Mouse (Mus musculus) frontal cortex, adult 2 months (tissue): ENCODE measurements around the gene Hecw2. TPM values are rescaled to one million over a fixed set of nuclear protein-coding genes. Genes with fewer than 3 reads are reported as not detected.

Experiments used
- DNase-seq, 2 experiments: peaks; one replicate each; pipeline ENCODE4 v3.0.0; 2022; ENCODE audit warnings: low spot score in 1 of 2; ENCODE audit errors: extremely low spot score in 1 of 2
- polyA plus RNA-seq: library from polyadenylated mRNA; depleted of rRNA; stranded (reverse); fragments of >200 nt; gene quantifications from 2 replicates; pipeline ENCODE4 v1.2.3, GENCODE M21; 2012

The Hecw2 gene
- polyA plus RNA-seq, 1 experiment: 8.3 TPM

DNA sequence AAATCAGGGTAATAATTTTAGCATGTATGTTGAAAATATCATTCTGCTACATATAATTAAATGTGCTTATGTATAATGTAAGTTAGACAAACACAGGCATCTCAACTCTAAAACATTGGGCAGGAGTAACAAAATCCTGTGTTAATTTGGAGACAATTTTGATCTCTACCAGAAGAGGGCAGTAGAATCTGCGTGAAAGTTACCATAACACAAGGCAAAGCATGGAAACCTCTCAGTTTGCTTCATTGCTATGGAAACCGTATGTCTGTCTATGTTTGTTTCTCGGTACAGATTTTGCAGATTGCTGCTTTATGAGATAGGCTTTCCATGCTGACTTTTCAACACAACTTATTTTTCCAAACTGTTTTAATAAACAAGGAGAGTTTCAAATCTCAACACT lies 285.9 kb downstream of the Hecw2 start:
- DNase-seq: peak; percentile 33 to 88

- DNase-seq: no peak
Measured at GRCm38 (mm10) chr1:53906175-53906574, 288.8 kb downstream of the Hecw2 start.

DNA sequence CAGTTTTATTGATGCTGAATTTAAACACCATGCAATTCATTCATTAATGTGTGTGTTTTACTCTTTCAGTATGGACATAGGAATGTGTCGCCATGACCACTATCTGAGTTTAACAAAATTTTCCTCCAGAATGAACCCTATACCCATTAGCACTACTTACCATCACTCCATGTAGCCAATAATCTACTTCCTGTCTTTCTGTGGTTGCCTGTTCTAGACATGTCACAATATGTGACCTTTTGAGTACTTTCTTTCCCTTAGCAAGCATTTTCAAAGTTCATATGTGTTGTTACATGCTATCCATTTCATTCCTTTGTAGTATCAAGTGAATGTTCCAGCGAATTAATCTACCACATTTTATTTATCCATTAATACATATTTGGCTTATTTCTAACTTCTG lies 294.6 kb downstream of the Hecw2 start:
- no peak for DNase-seq

- DNase-seq: peak in 1 of 2 experiments; percentile 11
Measured at GRCm38 (mm10) chr1:53894299-53894698, 300.7 kb downstream of the Hecw2 start.

DNA sequence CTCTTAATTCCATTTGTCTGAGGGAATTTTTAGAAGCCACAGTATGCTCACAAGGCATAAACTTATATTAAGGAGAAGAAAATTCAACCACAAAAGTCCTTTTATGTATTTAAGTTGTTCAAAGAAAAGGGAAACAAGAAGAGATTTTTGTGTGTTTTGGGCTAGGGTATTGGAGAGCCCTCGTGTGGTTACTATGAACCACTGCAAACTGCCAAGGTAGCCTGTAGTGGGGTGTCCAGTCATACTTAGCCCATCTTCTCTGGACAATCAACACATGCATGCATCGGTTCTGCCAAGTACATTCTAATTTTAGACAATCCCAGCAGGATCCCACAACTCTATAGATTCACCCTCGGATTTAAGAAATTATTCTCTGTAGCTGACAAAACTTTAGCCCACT lies 304.6 kb downstream of the Hecw2 start:
- peak in 1 of 2 experiments; percentile 27 for DNase-seq

GRCm38 (mm10) chr1:53889806-53890205 lies 305.2 kb downstream of the Hecw2 start:
- no peak for DNase-seq

DNA sequence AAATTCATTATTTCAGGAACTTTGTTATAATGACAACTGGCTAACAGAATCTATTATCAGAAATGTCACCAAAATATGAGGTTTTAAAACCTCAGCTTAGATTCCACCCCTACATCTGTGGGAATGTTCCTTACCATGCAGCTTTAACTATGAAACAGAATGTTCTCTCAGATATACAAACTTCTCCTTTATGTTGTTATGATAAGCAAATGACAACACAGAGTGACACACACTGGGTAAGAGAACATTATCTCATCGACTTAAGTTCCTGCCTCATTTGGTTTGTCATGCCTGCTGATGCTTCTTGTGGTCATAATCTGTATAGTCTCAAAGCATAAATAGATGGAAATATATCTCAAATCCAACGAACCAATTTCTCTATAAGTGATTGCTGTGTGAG lies 312.5 kb downstream of the Hecw2 start:
- no peak for DNase-seq

- DNase-seq: no peak
Measured at GRCm38 (mm10) chr1:53875919-53876318, 319.0 kb downstream of the Hecw2 start.

- DNase-seq: no peak
Measured at GRCm38 (mm10) chr1:53867316-53867715, 327.7 kb downstream of the Hecw2 start.

GRCm38 (mm10) chr1:53866374-53866902 lies 328.5 kb downstream of the Hecw2 start:
- DNase-seq: no peak

GRCm38 (mm10) chr1:53864046-53864445 lies 330.9 kb downstream of the Hecw2 start:
- no peak for DNase-seq

DNA sequence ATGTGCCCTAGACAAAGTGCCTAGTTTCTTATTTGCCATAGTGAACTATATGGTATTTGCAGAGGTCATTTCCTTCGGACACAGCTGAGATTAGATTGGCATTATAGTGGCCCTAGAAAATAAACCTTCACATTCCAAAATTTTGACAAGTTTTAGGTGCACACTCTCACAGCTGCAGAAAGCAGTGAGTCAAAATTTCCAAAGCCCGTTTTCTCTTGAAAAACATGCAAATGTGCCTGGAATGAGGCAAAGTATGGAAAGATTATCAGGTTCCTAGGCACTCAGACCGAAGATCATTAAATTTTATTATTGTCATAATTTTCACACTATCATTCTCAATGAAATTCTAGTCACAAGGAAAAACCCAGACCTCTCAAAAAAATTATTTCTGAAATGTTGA lies 334.4 kb downstream of the Hecw2 start:
- no peak for DNase-seq

DNA sequence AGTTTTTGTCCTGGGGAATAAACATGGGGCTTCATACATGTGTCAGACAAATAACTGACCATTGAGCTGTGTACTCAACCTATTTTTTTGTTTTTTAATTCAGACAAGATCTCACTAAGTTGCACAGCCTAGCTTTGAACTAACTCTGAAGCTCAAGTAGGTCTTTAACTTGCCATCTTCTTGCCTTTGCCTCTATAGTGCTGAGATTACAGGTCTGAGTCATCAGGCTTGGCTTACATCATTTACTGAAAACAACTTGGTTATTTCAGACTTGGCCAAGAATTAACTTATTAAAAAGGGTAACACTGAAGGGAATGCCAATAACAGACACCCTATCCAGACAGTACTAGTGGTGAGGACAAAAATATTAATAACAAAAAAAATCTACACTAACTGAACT lies 335.8 kb downstream of the Hecw2 start:
- no peak for DNase-seq

DNA sequence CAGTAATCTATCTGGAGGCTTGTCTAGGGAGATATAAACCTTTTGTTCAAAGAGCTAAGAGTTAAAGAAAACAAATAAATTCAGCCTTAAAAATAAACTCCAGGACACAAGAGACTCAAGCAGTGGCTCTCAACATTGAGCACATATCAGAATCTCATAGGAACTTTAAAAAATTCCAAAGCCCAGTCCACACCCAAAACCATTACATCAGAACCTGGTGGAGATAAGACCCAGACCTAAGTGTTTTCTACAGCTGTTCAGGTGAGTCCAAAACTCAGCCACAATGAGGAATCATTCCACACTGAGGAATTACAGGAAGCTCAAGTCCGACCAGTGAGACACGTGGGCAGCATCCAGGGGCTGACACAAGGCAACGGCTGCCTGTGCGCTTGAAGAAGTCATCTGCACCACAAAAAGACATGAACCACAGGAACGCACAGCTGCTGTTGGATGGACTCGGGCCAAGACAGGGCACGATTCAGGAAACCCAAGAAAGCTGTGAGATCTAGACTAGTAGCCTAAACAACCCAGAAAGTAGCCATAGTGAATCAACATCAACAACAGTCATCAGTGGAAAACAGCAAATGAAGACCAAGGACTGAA lies 338.4 kb downstream of the Hecw2 start:
- DNase-seq: no peak

- DNase-seq: no peak
Measured at GRCm38 (mm10) chr1:53855732-53856131, 339.2 kb downstream of the Hecw2 start.

DNA sequence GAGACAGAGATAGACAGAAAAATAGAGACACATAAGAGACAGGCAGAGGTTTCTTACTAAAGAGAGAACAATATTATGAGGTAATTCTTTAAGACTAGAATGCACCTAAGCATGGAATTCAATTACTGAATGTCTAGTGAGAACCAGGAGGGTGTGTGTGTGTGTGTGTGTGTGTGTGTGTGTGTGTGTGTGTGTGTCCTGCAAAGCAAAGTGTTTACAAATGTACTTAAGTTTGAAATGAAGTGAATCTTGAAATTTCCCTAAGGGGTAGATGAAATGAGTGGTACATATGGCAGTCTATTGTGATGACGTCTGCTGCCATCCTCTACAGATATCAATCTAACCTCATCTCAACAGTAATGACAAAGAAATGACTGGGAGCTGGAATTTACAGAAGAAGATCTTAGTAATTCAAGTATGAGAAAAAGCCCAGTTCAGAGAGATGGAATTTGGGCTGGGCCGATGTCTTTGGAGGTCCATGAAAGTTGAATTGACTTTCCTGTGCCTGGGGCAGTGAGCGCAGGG lies 342.8 kb downstream of the Hecw2 start:
- DNase-seq: no peak

DNA sequence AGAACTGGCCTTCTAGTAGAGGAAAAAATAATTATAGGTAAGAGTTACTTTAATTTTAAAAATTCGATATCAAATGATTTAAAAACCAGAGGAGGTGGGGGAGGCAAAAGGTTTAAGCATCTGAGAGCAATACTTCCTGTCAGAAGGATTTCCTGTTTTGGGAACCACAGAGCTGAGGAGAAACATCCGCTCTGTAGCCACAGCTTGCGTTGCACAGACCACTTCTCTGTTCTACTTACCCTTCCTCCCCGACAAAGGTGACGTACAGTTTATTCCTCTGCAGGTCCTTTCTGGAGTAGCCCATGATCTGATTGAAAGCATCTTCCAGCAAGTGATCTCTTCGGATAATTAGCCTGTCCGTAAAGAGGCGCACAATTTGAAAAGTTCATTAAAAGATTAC lies 343.6 kb downstream of the Hecw2 start:
- no peak for DNase-seq

DNA sequence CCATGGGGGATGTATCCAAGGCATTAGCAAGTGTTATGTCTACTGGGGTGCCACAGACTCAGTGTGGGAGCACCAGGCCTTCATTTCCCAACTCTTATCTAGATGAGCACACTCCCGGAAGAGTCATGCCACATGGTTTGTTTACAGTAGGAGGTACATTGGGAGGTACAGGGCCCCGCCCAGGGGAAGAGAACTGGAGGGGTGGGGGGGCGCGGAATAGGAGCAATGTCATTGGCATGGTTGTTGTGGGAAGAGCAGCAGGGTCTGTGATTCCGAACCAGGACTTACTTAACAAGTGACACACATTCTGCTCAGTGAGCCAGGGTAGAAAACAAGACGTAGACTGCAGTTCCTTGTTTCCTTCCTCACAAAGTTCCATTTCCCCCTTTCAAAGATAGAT lies 344.1 kb downstream of the Hecw2 start:
- no peak for DNase-seq

- no peak for DNase-seq
Measured at GRCm38 (mm10) chr1:53846665-53847237, 348.2 kb downstream of the Hecw2 start.

- DNase-seq: peak in 1 of 2 experiments; percentile 35
Measured at GRCm38 (mm10) chr1:53845854-53846253, 349.1 kb downstream of the Hecw2 start.

DNA sequence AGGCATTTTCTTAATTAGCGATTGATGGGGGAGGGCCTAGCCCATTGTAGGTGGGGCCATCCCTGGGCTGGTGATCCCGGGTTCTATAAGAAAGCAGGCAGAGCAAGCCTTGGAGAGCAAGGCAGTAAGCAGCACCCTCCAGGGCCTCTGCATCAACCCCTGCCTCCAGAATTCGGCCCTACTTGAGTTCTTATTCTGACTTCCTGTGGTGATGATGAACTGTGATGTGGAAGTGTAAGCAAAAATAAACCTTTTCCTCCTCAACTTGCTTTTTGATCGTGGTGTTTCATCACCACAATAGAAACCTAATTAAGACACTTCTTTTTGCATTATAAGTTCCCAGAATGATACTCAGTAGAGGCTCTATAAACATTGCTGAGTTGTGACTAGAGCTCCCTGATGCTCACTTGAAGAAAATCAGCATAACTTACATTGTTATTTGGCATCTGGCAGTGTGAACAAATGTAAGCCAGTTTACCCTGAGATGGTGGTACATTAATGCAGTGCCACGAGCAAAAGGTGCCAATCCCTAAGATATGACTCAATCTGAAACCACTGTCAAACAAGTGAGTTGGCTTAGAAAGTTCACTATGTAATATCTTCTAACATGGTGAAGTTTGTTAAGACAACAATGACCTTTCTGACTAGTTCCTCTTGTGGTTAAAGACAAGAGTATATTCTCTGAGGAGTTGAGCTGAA lies 349.9 kb downstream of the Hecw2 start:
- no peak for DNase-seq
